Mouse (Mus musculus): ENCODE results near the gene Csnk1g2. TPM values are rescaled to one million over a fixed set of nuclear protein-coding genes. Genes with fewer than 3 reads are reported as not detected.

Gene Csnk1g2
- polyA plus RNA-seq, 1 experiment from 2014 or later: 126 TPM

- H3K27ac ChIP-seq (replicated peaks; ENCODE audit: low read depth, low read length): no peak overlapping the region
- DNase-seq (ENCODE audit: low spot score) (no peak), ATAC-seq (ENCODE audit: insufficient number of reproducible peaks, low FRiP score, low TSS enrichment, low read depth) (no peak)
- H3K36me3 ChIP-seq (ENCODE audit: control insufficient read depth, insufficient read depth, low read length): peaks cover 24% of the 10 kb centered on the region
- no peak overlapping the region for H3K4me2 ChIP-seq (ENCODE audit: low read depth, severe bottlenecking)
- H3K9ac ChIP-seq (ENCODE audit: low read length): no peak overlapping the region
- H3K4me3 ChIP-seq (ENCODE audit: low read depth, low read length): no peak overlapping the region
- no peaks in the 10 kb centered on the region for H3K4me1 ChIP-seq (ENCODE audit: control insufficient read depth, insufficient read depth, low read length)
- WGBS: 81% methylated on average over 3 of the region's 3 CpGs
- no peaks in the 10 kb centered on the region for H3K9me3 ChIP-seq (ENCODE audit: control insufficient read depth, low read length)
- no peaks in the 10 kb centered on the region for H3K27me3 ChIP-seq (ENCODE audit: control insufficient read depth, insufficient read depth, low read length)
Measured at GRCm38 (mm10) chr10:80613821-80614220, 8.8 kb upstream of the Csnk1g2 start.

DNA sequence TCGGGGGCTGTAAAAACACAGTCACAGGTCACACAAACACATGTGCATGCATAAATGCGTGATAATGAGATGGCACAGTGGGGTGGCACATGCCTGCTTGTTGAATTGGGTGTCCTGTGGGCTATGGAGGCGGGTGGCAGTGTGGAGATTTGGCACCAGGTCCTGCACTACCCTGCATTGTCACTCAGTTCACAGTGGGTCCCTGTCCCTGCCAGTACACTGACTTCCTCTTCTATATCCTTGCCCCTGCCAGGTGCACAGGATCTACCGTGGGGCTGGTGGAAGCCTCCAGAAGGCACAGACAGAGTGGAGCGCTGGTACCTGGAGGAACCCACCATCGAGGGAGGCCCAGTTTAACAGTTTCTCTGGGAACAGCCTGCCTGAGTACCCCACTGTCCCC, 8.3 kb upstream of the Csnk1g2 start:
- 91% methylated on average over 6 of the region's 6 CpGs for WGBS
- no peak overlapping the region for H3K4me2 ChIP-seq (ENCODE audit: low read depth, severe bottlenecking)
- ATAC-seq (ENCODE audit: insufficient number of reproducible peaks, low FRiP score, low TSS enrichment, low read depth): no peak

DNA sequence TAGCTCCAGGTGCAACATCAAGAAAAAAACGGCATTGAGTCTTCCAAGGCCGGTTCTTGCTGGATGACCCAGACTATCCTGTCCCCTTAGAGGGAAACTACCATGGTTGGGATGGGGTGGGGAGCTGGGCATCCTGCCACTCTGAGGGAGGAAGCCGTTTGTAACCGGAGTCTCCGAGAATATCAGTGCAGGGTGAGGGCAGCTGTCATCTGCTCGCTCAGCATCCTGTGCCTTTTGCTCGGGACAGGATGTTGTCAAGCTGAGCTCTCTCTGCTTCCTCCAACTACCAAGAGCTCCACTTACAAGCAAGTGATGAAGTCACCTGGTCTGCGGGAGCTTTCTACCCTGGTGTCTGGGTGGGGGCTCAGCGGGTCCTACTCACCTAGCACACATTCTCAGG, 4.5 kb upstream of the Csnk1g2 start:
- peaks cover 15% of the 10 kb centered on the region for H3K36me3 ChIP-seq (ENCODE audit: control insufficient read depth, insufficient read depth, low read length)
- DNase-seq (ENCODE audit: low spot score) (no peak), ATAC-seq (ENCODE audit: insufficient number of reproducible peaks, low FRiP score, low TSS enrichment, low read depth) (no peak)
- H3K4me2 ChIP-seq (ENCODE audit: low read depth, severe bottlenecking): no peak overlapping the region
- H3K9ac ChIP-seq (ENCODE audit: low read length): no peak overlapping the region
- no peaks in the 10 kb centered on the region for H3K27me3 ChIP-seq (ENCODE audit: control insufficient read depth, insufficient read depth, low read length)
- H3K4me3 ChIP-seq (ENCODE audit: low read depth, low read length): no peak overlapping the region
- H3K27ac ChIP-seq (replicated peaks; ENCODE audit: low read depth, low read length): no peak overlapping the region
- WGBS: 74% methylated on average over 9 of the region's 9 CpGs
- peaks cover 5% of the 10 kb centered on the region; the same call in 1 of the 2 replicates for H3K4me1 ChIP-seq (ENCODE audit: control insufficient read depth, insufficient read depth, low read length)
- H3K9me3 ChIP-seq (ENCODE audit: control insufficient read depth, low read length): no peaks in the 10 kb centered on the region

More for the DNA sequence above, 8.3 kb upstream of the Csnk1g2 start:
- no peaks in the 10 kb centered on the region for H3K9me3 ChIP-seq (ENCODE audit: control insufficient read depth, low read length)
- no peaks in the 10 kb centered on the region for H3K4me1 ChIP-seq (ENCODE audit: control insufficient read depth, insufficient read depth, low read length)
- H3K27me3 ChIP-seq (ENCODE audit: control insufficient read depth, insufficient read depth, low read length): no peaks in the 10 kb centered on the region
- H3K4me3 ChIP-seq (ENCODE audit: low read depth, low read length): no peak overlapping the region
- no peak for DNase-seq (ENCODE audit: low spot score)
- no peak overlapping the region for H3K27ac ChIP-seq (replicated peaks; ENCODE audit: low read depth, low read length)
- no peak overlapping the region for H3K9ac ChIP-seq (ENCODE audit: low read length)
- H3K36me3 ChIP-seq (ENCODE audit: control insufficient read depth, insufficient read depth, low read length): peaks cover 23% of the 10 kb centered on the region

- H3K9ac ChIP-seq (ENCODE audit: low read length): no peak overlapping the region
- H3K27me3 ChIP-seq (ENCODE audit: control insufficient read depth, insufficient read depth, low read length): no peaks in the 10 kb centered on the region
- 36% methylated on average over 8 of the region's 8 CpGs for WGBS
- peaks cover 15% of the 10 kb centered on the region for H3K4me1 ChIP-seq (ENCODE audit: control insufficient read depth, insufficient read depth, low read length)
- no peak overlapping the region for H3K4me3 ChIP-seq (ENCODE audit: low read depth, low read length)
- DNase-seq (ENCODE audit: low spot score): no peak
- H3K4me2 ChIP-seq (ENCODE audit: low read depth, severe bottlenecking): no peak overlapping the region
- H3K9me3 ChIP-seq (ENCODE audit: control insufficient read depth, low read length): no peaks in the 10 kb centered on the region
- no peak for ATAC-seq (ENCODE audit: insufficient number of reproducible peaks, low FRiP score, low TSS enrichment, low read depth)
- no peak overlapping the region for H3K27ac ChIP-seq (replicated peaks; ENCODE audit: low read depth, low read length)
- H3K36me3 ChIP-seq (ENCODE audit: control insufficient read depth, insufficient read depth, low read length): peaks cover 9% of the 10 kb centered on the region; the same call in 1 of the 2 replicates
Measured at GRCm38 (mm10) chr10:80619465-80620244, 3.0 kb upstream of the Csnk1g2 start.

DNA sequence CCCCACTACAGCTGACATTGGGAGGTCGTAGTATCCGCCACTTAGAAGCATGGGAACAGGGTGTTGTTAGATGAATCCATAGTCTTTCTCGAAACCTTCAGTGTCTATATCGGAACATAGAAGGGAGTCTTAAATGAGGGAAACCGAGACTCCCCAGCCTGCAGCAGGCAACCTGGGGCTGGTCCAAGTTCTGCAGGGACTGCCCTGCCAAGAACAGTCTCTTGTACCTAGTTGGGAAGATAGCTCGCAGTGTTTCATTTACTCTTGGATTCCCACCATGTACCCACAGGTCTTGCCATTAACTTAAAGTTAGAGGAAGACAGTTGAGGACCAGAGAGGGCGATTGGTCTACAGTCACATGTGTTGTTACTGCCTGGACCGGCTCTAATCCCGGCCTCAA, 2.3 kb upstream of the Csnk1g2 start:
- H3K4me1 ChIP-seq (ENCODE audit: control insufficient read depth, insufficient read depth, low read length): peaks cover 17% of the 10 kb centered on the region
- H3K36me3 ChIP-seq (ENCODE audit: control insufficient read depth, insufficient read depth, low read length): peaks cover 2% of the 10 kb centered on the region; the same call in 1 of the 2 replicates
- ATAC-seq (ENCODE audit: insufficient number of reproducible peaks, low FRiP score, low TSS enrichment, low read depth): no peak
- no peak for DNase-seq (ENCODE audit: low spot score)
- no peak overlapping the region for H3K9ac ChIP-seq (ENCODE audit: low read length)
- H3K27me3 ChIP-seq (ENCODE audit: control insufficient read depth, insufficient read depth, low read length): no peaks in the 10 kb centered on the region
- no peaks in the 10 kb centered on the region for H3K9me3 ChIP-seq (ENCODE audit: control insufficient read depth, low read length)
- H3K27ac ChIP-seq (replicated peaks; ENCODE audit: low read depth, low read length): no peak overlapping the region
- 84% methylated on average over 9 of the region's 9 CpGs for WGBS
- H3K4me3 ChIP-seq (ENCODE audit: low read depth, low read length): no peak overlapping the region
- no peak overlapping the region for H3K4me2 ChIP-seq (ENCODE audit: low read depth, severe bottlenecking)

DNA sequence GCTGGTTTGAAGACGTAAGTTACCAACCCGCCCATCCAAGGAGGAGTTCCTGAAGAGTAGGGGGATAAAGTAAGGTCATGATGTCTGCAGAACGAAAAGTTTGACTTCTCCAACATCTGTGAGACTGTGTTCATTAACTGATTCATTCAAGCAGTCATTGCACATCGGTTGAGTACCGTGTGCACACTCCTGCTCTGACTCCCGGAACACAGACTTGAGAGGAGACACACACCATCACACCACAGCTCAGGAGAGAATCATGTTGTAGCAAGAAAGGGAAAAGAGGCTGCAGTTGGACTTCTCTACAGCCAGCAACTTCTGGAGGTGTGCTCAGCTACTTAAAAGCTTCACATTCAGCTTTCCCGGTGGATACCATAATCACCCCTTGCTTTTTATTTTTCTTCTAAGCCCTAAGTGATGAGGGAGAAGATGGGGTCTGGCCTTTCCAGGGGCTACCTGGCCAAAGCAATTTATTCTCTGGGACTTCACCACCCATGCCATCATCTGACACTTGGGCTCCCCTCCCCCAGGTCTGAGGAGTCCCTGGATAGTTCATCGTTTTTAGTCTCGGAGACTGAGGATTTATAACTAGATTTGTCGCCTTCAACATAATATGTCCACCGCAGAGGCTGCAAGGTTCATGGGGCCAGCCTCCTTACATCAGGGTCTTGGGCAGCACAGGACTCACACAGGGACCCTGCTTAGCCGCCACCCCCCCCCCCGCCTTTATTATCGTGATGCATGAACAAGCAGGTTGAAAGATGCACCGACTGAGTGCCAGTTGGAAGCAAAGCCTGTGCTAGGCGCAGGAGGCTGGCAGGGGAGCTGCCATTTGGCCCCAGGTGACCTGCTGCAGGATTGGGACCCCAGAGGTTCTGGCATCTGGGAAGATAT, 1.6 kb upstream of the Csnk1g2 start:
- Histone ChIP-seq H3K36me3 (ENCODE audit: control insufficient read depth, insufficient read depth, low read length) (no peaks in the 10 kb centered on the region; the same call in 1 of the 2 replicates), H3K4me1 (ENCODE audit: control insufficient read depth, insufficient read depth, low read length) (peaks cover 17% of the 10 kb centered on the region), H3K4me2 (ENCODE audit: low read depth, severe bottlenecking) (peak overlapping the region; percentile 69), H3K9ac (ENCODE audit: low read length) (peak overlapping the region; percentile 48; the same call in 1 of the 2 replicates), H3K27ac (replicated peaks; ENCODE audit: low read depth, low read length) (peak overlapping the region; percentile 33; the same call in 1 of the 2 replicates), H3K27me3 (ENCODE audit: control insufficient read depth, insufficient read depth, low read length) (no peaks in the 10 kb centered on the region), H3K9me3 (ENCODE audit: control insufficient read depth, low read length) (no peaks in the 10 kb centered on the region), H3K4me3 (ENCODE audit: low read depth, low read length) (peak overlapping the region; percentile 87)
- no peak for DNase-seq (ENCODE audit: low spot score)
- no peak for ATAC-seq (ENCODE audit: insufficient number of reproducible peaks, low FRiP score, low TSS enrichment, low read depth)
- WGBS: 59% methylated on average over 16 of the region's 16 CpGs

DNA sequence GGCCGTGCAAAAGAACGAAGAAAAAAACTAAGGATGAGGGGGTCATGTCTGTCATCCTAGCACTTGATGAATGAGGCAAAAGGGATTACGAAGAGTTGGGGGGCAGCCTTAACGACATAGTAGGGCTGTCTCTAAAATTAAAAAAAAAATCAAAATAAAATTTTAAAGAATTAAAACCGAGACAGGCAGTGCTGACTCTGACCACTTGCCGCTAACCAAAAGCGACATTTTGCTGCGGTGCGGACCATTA, 1.0 kb upstream of the Csnk1g2 start:
- H3K4me1 ChIP-seq (ENCODE audit: control insufficient read depth, insufficient read depth, low read length): peaks cover 17% of the 10 kb centered on the region
- no peaks in the 10 kb centered on the region for H3K36me3 ChIP-seq (ENCODE audit: control insufficient read depth, insufficient read depth, low read length)
- no peaks in the 10 kb centered on the region for H3K9me3 ChIP-seq (ENCODE audit: control insufficient read depth, low read length)
- ATAC-seq (ENCODE audit: insufficient number of reproducible peaks, low FRiP score, low TSS enrichment, low read depth) (no peak), DNase-seq (ENCODE audit: low spot score) (no peak)
- peak overlapping the region; percentile 69 for H3K4me2 ChIP-seq (ENCODE audit: low read depth, severe bottlenecking)
- H3K9ac ChIP-seq (ENCODE audit: low read length): peak overlapping the region; percentile 48; the same call in 1 of the 2 replicates
- H3K4me3 ChIP-seq (ENCODE audit: low read depth, low read length): peak overlapping the region; percentile 87
- peak overlapping the region; percentile 33; the same call in 1 of the 2 replicates for H3K27ac ChIP-seq (replicated peaks; ENCODE audit: low read depth, low read length)
- WGBS: 6% methylated on average over 9 of the region's 9 CpGs
- H3K27me3 ChIP-seq (ENCODE audit: control insufficient read depth, insufficient read depth, low read length): no peaks in the 10 kb centered on the region

DNA sequence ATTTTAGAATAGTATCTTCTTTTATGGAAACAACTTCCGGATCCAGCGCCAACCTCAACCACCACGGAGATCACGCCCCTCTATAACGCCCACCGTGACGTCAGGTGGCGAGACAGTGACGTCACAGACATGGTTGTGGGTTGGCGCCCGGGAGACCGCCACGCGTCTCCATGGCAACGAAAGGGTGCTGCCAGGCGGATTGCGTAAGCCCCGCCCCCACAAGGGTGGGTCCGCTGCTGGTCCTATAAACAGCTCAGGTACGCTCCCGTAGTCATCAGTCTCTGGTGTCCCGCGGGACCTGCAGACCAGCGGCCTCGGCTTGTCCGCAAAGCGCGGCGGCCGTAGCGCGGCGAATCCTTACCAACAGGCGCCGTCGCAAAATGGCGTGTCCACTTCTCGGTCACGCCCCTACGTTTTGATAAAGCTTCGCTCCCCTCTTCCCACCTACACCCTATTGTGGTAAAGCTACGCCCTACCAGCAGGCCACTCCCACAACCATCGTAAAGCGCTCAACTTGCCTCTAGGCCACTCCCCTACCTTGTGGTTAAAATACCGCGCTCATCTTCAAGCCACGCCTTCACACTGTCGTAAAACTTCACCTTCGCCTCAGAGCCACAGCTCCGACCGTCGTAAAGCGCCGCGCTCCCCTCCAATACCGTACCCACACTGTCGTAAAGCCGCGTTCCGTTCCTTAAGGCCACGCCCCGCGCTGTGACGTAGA, 538 bp upstream of the Csnk1g2 start:
- H3K27ac ChIP-seq (replicated peaks; ENCODE audit: low read depth, low read length): peak overlapping the region; percentile 53
- peak overlapping the region; percentile 80 for H3K9ac ChIP-seq (ENCODE audit: low read length)
- under 1% methylated on average over 64 of the region's 64 CpGs for WGBS
- no peaks in the 10 kb centered on the region for H3K36me3 ChIP-seq (ENCODE audit: control insufficient read depth, insufficient read depth, low read length)
- ATAC-seq (ENCODE audit: insufficient number of reproducible peaks, low FRiP score, low TSS enrichment, low read depth): peak; percentile 95
- H3K4me2 ChIP-seq (ENCODE audit: low read depth, severe bottlenecking): peak overlapping the region; percentile 69
- peak overlapping the region; percentile 87 for H3K4me3 ChIP-seq (ENCODE audit: low read depth, low read length)
- peaks cover 17% of the 10 kb centered on the region for H3K4me1 ChIP-seq (ENCODE audit: control insufficient read depth, insufficient read depth, low read length)
- H3K27me3 ChIP-seq (ENCODE audit: control insufficient read depth, insufficient read depth, low read length): no peaks in the 10 kb centered on the region
- peak; percentile 100 for DNase-seq (ENCODE audit: low spot score)
- H3K9me3 ChIP-seq (ENCODE audit: control insufficient read depth, low read length): no peaks in the 10 kb centered on the region
